Mouse (Mus musculus): ENCODE data around the gene Phospho1.

- no peak for TF ChIP-seq CTCF (IDR thresholded peaks at IDR 0.05; ENCODE audit: insufficient read depth, low read depth, low read length)
- TF ChIP-seq POLR2A (IDR thresholded peaks at IDR 0.05; ENCODE audit: insufficient read depth, low read depth, low read length): no peak
Observed at GRCm38 (mm10) chr11:95834143-95834667, 9.9 kb downstream of the Phospho1 start.

Data from olfactory bulb, adult 2 months (tissue).